Mouse (Mus musculus) limb, embryonic 12.5 days (tissue): ENCODE results near the gene Grik3. TPM values are rescaled to one million over a fixed set of nuclear protein-coding genes. Genes with fewer than 3 reads are reported as not detected.

Source experiments
- ATAC-seq: fragments of 200-750 bp; cut with Nextera tagmentation; 2 replicates; pipeline ENCODE4 v1.8.0; 2017; ENCODE audit warnings: low read depth, moderate TSS enrichment; ENCODE audit not compliant: insufficient number of reproducible peaks, insufficient read depth, low FRiP score, low TSS enrichment
- H3K27ac ChIP-seq: fragments of 300-500 bp; sonication (generic); 2 replicates; pipeline ENCODE4 v1.5.1; 2016; ENCODE audit warnings: mild to moderate bottlenecking, moderate library complexity
- H3K27me3 ChIP-seq: fragments of 300-500 bp; sonication (generic); 2 replicates; pipeline ENCODE4 v1.6.1; 2016; ENCODE audit warnings: mild to moderate bottlenecking, moderate library complexity
- H3K36me3 ChIP-seq: fragments of 300-500 bp; sonication (generic); 2 replicates; pipeline ENCODE4 v1.6.1; 2016; ENCODE audit warnings: mild to moderate bottlenecking, moderate library complexity
- H3K4me1 ChIP-seq: fragments of 300-500 bp; sonication (generic); replicated peaks from 2 replicates; pipeline ENCODE4 v1.6.1; 2016
- H3K4me2 ChIP-seq: fragments of 300-500 bp; sonication (generic); 2 replicates; pipeline ENCODE4 v1.6.1; 2016; ENCODE audit warnings: mild to moderate bottlenecking, moderate library complexity
- H3K4me3 ChIP-seq: fragments of 300-500 bp; sonication (generic); replicated peaks from 2 replicates; pipeline ENCODE4 v1.5.1; 2016; ENCODE audit warnings: mild to moderate bottlenecking
- H3K9ac ChIP-seq: fragments of 300-500 bp; sonication (generic); replicated peaks from 2 replicates; pipeline ENCODE4 v1.6.1; 2016; ENCODE audit warnings: mild to moderate bottlenecking, moderate library complexity
- H3K9me3 ChIP-seq: fragments of 300-500 bp; sonication (generic); 2 replicates; pipeline ENCODE4 v1.6.1; 2016; ENCODE audit warnings: mild to moderate bottlenecking, moderate library complexity
- WGBS: fragments of 180-500 bp; shearing (Covaris S2); methylation state at CpG from one replicate; pipeline ENCODE4 v1.1.7; 2016; 5-methylcytosine and 5-hydroxymethylcytosine counted together
- polyA plus RNA-seq: library from polyadenylated mRNA; unstranded; fragments of >200 nt; fragmentation: Nextera tagmentation; extraction: Ambion mirVana; gene quantifications from 2 replicates; pipeline ENCODE4 v1.2.1, GENCODE M21; 2016

Gene Grik3
- polyA plus RNA-seq, 1 experiment from 2014 or later, result not detected

DNA sequence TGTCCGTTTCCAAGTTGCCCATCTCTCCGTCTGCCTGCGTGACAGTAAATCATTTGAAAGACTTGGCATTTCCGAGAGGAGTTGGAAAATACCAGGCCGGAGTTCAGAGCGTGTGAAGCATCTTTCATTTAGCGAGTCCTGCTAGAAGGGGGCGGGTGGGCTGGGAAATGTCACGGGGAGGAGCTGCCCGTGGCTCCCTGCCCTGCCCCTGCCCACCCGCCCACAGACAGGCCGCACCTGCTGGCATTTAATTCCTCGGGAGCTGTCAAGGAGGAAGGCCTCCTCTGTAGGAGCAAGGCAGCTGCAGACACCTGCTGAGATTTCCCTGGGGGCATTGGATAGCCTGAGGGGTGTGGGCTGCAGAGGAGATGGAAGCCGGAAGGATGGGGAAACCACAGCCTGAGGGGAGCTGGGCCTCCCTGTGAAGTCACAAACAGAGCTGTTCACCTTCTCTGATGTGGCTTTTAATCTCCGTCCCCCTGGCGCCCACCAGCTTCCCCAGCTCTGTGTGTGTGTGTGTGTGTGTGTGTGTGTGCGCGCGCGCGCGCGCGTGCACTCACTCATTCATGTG, 161.3 kb downstream of the Grik3 start:
- Histone ChIP-seq H3K4me2 (no peak overlapping the region), H3K36me3 (no peaks in the 10 kb centered on the region), H3K27ac (no peak overlapping the region), H3K4me1 (peaks cover 8% of the 10 kb centered on the region; the same call in 1 of the 2 replicates), H3K9me3 (no peaks in the 10 kb centered on the region), H3K4me3 (no peak overlapping the region), H3K9ac (no peak overlapping the region), H3K27me3 (peaks cover 30% of the 10 kb centered on the region)
- no peak for ATAC-seq
- 39% methylated on average over 24 of the region's 24 CpGs for WGBS

DNA sequence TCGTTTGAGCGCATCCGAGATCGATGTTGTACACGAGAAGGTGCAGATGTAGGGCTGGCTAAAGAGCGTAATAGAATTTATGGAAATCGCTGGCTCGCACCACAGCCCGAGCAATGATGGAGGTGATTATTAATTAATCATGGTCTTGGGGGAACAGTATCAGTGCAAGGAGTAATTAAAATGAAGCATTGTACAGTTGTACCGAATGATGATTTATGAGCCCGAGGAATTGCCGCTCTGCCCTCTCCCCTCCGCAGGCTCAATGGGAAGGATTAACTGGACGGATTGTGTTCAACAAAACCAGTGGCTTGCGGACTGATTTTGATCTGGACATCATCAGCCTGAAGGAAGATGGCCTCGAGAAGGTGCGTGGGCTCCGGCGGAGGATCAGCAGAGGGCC, 165.5 kb downstream of the Grik3 start:
- H3K27me3 ChIP-seq, result peaks cover 13% of the 10 kb centered on the region; the same call in 1 of the 2 replicates
- no peaks in the 10 kb centered on the region for H3K9me3 ChIP-seq
- H3K9ac ChIP-seq, result no peak overlapping the region
- peaks cover 8% of the 10 kb centered on the region; the same call in 1 of the 2 replicates for H3K4me1 ChIP-seq
- WGBS, result 77% methylated on average over 19 of the region's 19 CpGs
- no peak overlapping the region for H3K4me2 ChIP-seq
- no peak overlapping the region for H3K4me3 ChIP-seq
- no peak for ATAC-seq
- H3K27ac ChIP-seq, result no peak overlapping the region
- H3K36me3 ChIP-seq, result no peaks in the 10 kb centered on the region

- H3K36me3 ChIP-seq, result no peaks in the 10 kb centered on the region
- peaks cover 6% of the 10 kb centered on the region; the same call in 1 of the 2 replicates for H3K27me3 ChIP-seq
- 69% methylated on average over 8 of the region's 8 CpGs for WGBS
- no peak overlapping the region for H3K4me2 ChIP-seq
- no peak overlapping the region for H3K9ac ChIP-seq
- H3K9me3 ChIP-seq, result no peaks in the 10 kb centered on the region
- no peak overlapping the region for H3K27ac ChIP-seq
- ATAC-seq, result no peak
- H3K4me3 ChIP-seq, result no peak overlapping the region
- no peaks in the 10 kb centered on the region for H3K4me1 ChIP-seq
These were observed 167.9 kb downstream of the Grik3 start for GRCm38 (mm10) chr4:125658376-125658775.

GRCm38 (mm10) chr4:125661982-125662381, 171.5 kb downstream of the Grik3 start:
- Histone ChIP-seq H3K9ac (no peak overlapping the region), H3K27ac (no peak overlapping the region), H3K4me3 (no peak overlapping the region), H3K4me2 (no peak overlapping the region), H3K4me1 (peaks cover 13% of the 10 kb centered on the region; the same call in 1 of the 2 replicates), H3K36me3 (no peaks in the 10 kb centered on the region), H3K27me3 (peaks cover 6% of the 10 kb centered on the region; the same call in 1 of the 2 replicates), H3K9me3 (no peaks in the 10 kb centered on the region)
- WGBS, result 84% methylated on average over 6 of the region's 6 CpGs
- no peak for ATAC-seq

DNA sequence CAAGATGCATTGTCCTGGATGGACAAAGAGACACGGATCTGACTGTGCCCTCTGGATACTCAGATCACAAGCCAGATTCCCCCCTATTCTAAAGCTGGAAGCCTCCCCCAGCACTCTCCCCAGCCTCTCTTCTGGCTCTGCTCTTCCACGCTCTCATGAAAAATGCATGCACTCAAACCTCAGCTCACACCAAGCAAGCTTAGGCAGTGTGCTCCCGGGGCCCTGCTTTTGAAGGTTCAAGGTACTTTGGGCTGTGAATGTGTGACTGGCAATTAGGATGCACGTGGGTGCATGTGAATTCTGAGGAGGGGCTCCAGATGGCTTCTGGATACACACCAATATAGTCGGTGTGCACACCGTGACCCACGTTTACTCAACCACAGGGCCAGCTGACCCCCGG, 172.8 kb downstream of the Grik3 start:
- Histone ChIP-seq H3K4me1 (peaks cover 13% of the 10 kb centered on the region; the same call in 1 of the 2 replicates), H3K36me3 (no peaks in the 10 kb centered on the region), H3K9me3 (no peaks in the 10 kb centered on the region), H3K9ac (no peak overlapping the region), H3K27ac (no peak overlapping the region), H3K4me2 (no peak overlapping the region), H3K27me3 (0 out of 2 replicates have a peak, but pooled peaks cover 3% of the 10 kb centered on the region), H3K4me3 (no peak overlapping the region)
- WGBS, result 63% methylated on average over 8 of the region's 8 CpGs
- ATAC-seq, result no peak

- Histone ChIP-seq H3K4me3 (no peak overlapping the region), H3K27me3 (0 out of 2 replicates have a peak, but pooled peaks cover 3% of the 10 kb centered on the region), H3K27ac (peak overlapping the region; percentile 41; the same call in 1 of the 2 replicates), H3K36me3 (no peaks in the 10 kb centered on the region), H3K4me2 (no peak overlapping the region), H3K9me3 (no peaks in the 10 kb centered on the region), H3K4me1 (peaks cover 13% of the 10 kb centered on the region; the same call in 1 of the 2 replicates), H3K9ac (no peak overlapping the region)
- 36% methylated on average over 5 of the region's 5 CpGs for WGBS
- ATAC-seq, result no peak; the same call in 1 of the 2 replicates
These were observed 175.5 kb downstream of the Grik3 start for GRCm38 (mm10) chr4:125665955-125666354.

GRCm38 (mm10) chr4:125682007-125682406, 191.5 kb downstream of the Grik3 start:
- Histone ChIP-seq H3K9me3 (no peaks in the 10 kb centered on the region), H3K27me3 (peaks cover 9% of the 10 kb centered on the region; the same call in 1 of the 2 replicates), H3K27ac (no peak overlapping the region), H3K4me3 (no peak overlapping the region), H3K9ac (no peak overlapping the region), H3K4me2 (no peak overlapping the region), H3K4me1 (peaks cover 8% of the 10 kb centered on the region; the same call in 1 of the 2 replicates), H3K36me3 (no peaks in the 10 kb centered on the region)
- no peak for ATAC-seq
- WGBS, result 86% methylated on average over 13 of the region's 13 CpGs

DNA sequence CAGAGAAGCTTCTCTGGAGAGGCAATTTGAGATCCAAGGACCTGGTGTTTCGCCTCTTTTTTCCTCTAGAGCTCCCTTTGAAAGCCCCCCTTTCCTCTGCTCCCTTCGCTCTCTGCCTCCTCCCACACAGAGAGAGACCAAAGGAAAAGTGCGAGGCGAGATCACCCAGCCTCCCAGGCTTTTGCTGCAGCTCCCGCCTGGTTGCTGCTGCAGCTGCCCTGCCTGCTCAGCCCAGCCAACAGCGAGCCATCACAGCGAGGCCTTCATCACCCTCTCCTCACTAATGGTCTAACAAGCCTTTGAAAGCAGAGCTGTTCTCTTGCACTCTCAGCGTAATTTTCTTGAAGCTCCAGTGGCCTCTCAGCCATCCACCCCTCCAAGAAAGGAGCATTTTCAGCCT, 196.6 kb downstream of the Grik3 start:
- WGBS, result 11% methylated on average over 8 of the region's 8 CpGs
- Histone ChIP-seq H3K9ac (no peak overlapping the region), H3K9me3 (no peaks in the 10 kb centered on the region), H3K4me1 (peaks cover 13% of the 10 kb centered on the region; the same call in 1 of the 2 replicates), H3K36me3 (no peaks in the 10 kb centered on the region), H3K4me3 (no peak overlapping the region), H3K4me2 (no peak overlapping the region), H3K27ac (no peak overlapping the region), H3K27me3 (peaks cover 29% of the 10 kb centered on the region)
- ATAC-seq, result no peak

DNA sequence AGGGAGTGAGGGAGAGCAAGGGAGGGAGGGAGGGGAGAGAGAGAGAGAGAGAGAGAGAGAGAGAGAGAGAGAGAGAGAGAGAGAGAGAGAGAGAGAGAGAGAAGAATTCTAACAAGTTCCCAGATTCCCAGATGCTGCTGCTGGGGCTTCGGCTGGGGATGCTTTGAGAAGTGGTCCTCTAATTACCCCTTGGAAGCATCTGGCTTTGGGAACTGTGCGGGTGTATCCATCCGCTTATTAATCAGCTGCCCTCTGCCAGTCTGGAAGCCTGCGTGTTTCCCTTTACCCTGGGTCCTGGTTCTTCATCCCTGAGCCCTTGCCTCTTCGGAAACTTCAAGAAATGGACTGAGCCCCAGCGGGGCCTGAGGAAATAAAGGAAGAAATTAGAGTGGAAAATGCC, 204.9 kb downstream of the Grik3 start:
- Histone ChIP-seq H3K9ac (no peak overlapping the region), H3K4me3 (no peak overlapping the region), H3K27me3 (peaks cover 84% of the 10 kb centered on the region), H3K36me3 (no peaks in the 10 kb centered on the region), H3K27ac (no peak overlapping the region), H3K4me2 (no peak overlapping the region), H3K4me1 (peaks cover 22% of the 10 kb centered on the region), H3K9me3 (no peaks in the 10 kb centered on the region)
- WGBS, result 31% methylated on average over 6 of the region's 6 CpGs
- ATAC-seq, result no peak

DNA sequence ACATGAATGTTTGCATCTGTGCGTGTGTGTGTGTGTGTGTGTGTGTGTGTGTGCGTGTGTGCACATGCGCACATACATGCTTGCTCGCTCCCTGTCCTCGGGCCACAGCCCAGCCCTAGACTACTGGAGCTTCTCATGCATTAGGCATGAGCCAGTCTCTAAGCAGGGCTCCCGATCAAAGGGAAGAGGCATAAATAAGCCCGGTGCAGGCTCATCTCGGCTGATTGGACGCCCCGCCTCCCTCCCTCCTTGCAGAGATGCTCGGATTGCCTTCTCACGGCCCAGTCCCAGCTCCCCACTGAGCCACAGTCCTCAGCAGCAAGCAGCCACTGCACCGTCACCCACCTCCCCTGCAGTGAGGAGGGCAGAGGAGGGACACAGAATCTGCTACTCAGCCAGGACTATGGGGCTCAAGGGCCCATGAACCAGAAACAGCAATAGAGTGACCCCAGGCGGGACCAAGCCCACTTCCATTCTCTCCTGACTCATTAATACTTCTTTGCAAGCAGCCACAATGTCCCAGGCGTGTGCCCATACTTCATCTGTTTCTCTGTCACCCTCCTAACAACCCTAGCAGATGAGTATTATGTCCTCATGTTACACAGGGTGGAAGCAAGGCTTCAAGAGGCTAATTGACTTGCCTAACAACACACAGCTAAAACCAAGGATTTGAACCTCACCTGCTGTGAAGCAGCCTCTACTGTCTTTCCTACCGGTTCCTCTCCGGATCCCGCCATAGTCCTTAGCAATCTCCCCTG, 205.9 kb downstream of the Grik3 start:
- Histone ChIP-seq H3K4me3 (no peak overlapping the region), H3K36me3 (no peaks in the 10 kb centered on the region), H3K9me3 (no peaks in the 10 kb centered on the region), H3K27me3 (peaks cover 86% of the 10 kb centered on the region), H3K4me1 (peaks cover 22% of the 10 kb centered on the region), H3K9ac (no peak overlapping the region), H3K27ac (no peak overlapping the region), H3K4me2 (no peak overlapping the region)
- 20% methylated on average over 18 of the region's 18 CpGs for WGBS
- no peak for ATAC-seq

- Histone ChIP-seq H3K4me3 (no peak overlapping the region), H3K9me3 (no peaks in the 10 kb centered on the region), H3K4me2 (no peak overlapping the region), H3K36me3 (no peaks in the 10 kb centered on the region), H3K4me1 (peaks cover 21% of the 10 kb centered on the region), H3K27ac (no peak overlapping the region), H3K9ac (no peak overlapping the region), H3K27me3 (peaks cover 94% of the 10 kb centered on the region)
- 33% methylated on average over 9 of the region's 9 CpGs for WGBS
- ATAC-seq, result no peak
These were observed 207.1 kb downstream of the Grik3 start for GRCm38 (mm10) chr4:125697626-125698025.
